Mouse (Mus musculus) frontal cortex, postnatal 10 days (tissue): ENCODE data around the gene Siglecf.

Experiments used
- DNase-seq, 2 experiments: peaks; one replicate each; pipeline ENCODE4 v3.0.0; 2022; ENCODE audit warnings: low spot score in 2 of 2, mixed read lengths in 1 of 2

Gene Siglecf

DNA sequence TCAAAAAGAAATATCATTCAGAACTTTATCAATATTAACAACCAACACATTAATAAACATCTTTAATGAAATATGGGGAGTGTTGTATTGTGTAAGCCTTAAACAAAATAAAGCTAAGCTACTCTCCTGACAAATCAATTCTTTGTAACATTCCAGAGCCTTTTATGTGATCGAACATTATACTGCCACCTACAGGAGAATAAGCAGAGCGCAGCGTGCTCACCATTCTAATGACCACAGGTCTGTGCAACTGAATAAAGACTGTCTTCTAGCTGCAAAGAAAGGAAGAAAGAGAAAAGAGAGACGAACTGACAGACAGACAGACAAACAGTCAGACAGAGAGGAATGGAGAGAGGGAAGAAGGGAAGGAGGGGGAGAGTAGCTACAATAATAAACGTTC lies 27.1 kb downstream of the Siglecf start:
- DNase-seq, result peak in 1 of 2 experiments; percentile 15

- DNase-seq, result no peak
These were observed 41.4 kb downstream of the Siglecf start for GRCm38 (mm10) chr7:43392349-43393121.

GRCm38 (mm10) chr7:43399501-43399900 lies 48.4 kb downstream of the Siglecf start:
- no peak for DNase-seq

- DNase-seq, result no peak
These were observed 51.6 kb downstream of the Siglecf start for GRCm38 (mm10) chr7:43402718-43403117.

DNA sequence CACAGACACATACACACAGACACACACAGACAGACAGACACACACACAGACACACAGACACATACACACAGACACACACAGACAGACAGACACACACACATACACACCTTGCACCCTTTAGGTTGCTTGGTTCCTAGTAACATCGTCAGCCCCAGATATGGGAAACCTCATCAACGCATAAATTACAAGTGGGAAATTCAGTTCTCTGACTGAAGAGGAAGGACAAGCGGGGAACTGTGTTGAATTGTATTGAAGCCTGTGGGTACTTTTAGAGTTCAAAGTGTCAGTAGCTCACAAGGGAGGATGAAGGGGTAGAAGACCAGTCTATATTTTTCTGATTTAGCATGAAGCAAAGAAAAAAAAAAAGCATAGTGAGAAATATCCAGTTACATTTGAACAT lies 56.4 kb downstream of the Siglecf start:
- DNase-seq, result no peak

GRCm38 (mm10) chr7:43408131-43408553 lies 57.0 kb downstream of the Siglecf start, which contains the start of gene Siglecg:
Gene Siglecg (plus strand): TSS chr7:43408204.
- DNase-seq, result no peak

DNA sequence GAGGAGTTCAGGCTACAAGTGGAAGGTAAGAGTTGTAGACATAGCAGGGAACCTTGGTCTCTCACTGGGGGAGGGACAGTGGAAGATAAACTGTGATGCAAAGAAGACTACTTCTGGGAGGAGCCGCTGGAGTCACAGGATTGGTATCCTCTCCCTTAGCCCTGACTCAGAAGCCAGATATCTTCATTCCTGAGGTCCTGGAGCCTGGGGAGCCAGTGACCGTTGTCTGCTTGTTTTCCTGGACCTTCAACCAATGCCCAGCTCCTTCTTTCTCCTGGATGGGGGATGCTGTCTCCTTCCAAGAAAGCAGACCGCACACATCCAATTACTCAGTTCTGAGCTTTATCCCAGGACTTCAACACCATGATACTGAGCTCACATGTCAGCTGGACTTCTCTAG lies 57.9 kb downstream of the Siglecf start:
- no peak for DNase-seq
